Mouse (Mus musculus) limb, embryonic 10.5 days (tissue): ENCODE results near the gene Zfp385b. TPM values are rescaled to one million over a fixed set of nuclear protein-coding genes. Genes with fewer than 3 reads are reported as not detected.

Experiments used
- DNase-seq: peaks from one replicate; pipeline ENCODE4 v3.0.0-alpha.2; 2017; ENCODE audit warnings: low spot score
- H3K27ac ChIP-seq: fragments of 300-500 bp; sonication (generic); 2 replicates; pipeline ENCODE4 v1.5.1; 2016; ENCODE audit warnings: mild to moderate bottlenecking
- H3K27me3 ChIP-seq: fragments of 300-500 bp; sonication (generic); 2 replicates; pipeline ENCODE4 v1.6.1; 2016; ENCODE audit warnings: low read depth, mild to moderate bottlenecking; ENCODE audit not compliant: poor library complexity, severe bottlenecking
- H3K36me3 ChIP-seq: fragments of 300-500 bp; sonication (generic); 2 replicates; pipeline ENCODE4 v1.6.1; 2016; ENCODE audit warnings: mild to moderate bottlenecking, moderate library complexity
- H3K4me1 ChIP-seq: fragments of 300-500 bp; sonication (generic); 2 replicates; pipeline ENCODE4 v1.6.1; 2016
- H3K4me3 ChIP-seq: fragments of 300-500 bp; sonication (generic); 2 replicates; pipeline ENCODE4 v1.5.1; 2016; ENCODE audit warnings: mild to moderate bottlenecking, moderate library complexity
- H3K9me3 ChIP-seq: fragments of 300-500 bp; sonication (generic); replicated peaks from 2 replicates; pipeline ENCODE4 v1.6.1; 2016; ENCODE audit warnings: mild to moderate bottlenecking
- WGBS: fragments of 180-500 bp; shearing (Covaris S2); methylation state at CpG from one replicate; pipeline ENCODE4 v1.1.7; 2016; 5-methylcytosine and 5-hydroxymethylcytosine counted together
- polyA plus RNA-seq: library from polyadenylated mRNA; unstranded; fragments of >200 nt; fragmentation: Nextera tagmentation; extraction: Ambion mirVana; gene quantifications from 2 replicates; pipeline ENCODE4 v1.2.1, GENCODE M21; 2016

The Zfp385b gene
- polyA plus RNA-seq, 1 experiment from 2014 or later, result 0.71 TPM

DNA sequence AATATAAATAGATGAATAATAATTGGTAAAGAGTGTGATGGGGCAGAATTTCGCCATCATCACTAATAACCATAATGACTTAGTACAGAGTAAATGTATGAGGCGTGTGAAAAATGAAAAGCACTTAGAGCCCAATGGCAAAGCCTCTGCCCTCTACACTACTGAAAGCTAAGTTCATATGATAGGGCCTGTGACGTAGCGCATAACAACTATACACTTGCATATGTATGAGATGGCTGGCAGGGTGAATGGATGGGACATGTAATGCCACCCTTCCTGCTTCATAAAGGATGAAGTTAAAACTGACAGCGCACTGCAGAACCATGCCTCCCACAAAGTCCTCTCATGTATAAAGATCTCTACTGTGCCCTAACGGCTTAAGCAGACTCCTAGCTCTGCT is 226.9 kb downstream of the Zfp385b start:
- H3K27ac ChIP-seq, result no peak overlapping the region
- no peaks in the 10 kb centered on the region for H3K9me3 ChIP-seq
- H3K4me3 ChIP-seq, result no peak overlapping the region
- DNase-seq, result no peak
- WGBS, result 96% methylated on average over 6 of the region's 6 CpGs
- H3K36me3 ChIP-seq, result no peaks in the 10 kb centered on the region
- no peaks in the 10 kb centered on the region for H3K4me1 ChIP-seq
- no peaks in the 10 kb centered on the region for H3K27me3 ChIP-seq

DNA sequence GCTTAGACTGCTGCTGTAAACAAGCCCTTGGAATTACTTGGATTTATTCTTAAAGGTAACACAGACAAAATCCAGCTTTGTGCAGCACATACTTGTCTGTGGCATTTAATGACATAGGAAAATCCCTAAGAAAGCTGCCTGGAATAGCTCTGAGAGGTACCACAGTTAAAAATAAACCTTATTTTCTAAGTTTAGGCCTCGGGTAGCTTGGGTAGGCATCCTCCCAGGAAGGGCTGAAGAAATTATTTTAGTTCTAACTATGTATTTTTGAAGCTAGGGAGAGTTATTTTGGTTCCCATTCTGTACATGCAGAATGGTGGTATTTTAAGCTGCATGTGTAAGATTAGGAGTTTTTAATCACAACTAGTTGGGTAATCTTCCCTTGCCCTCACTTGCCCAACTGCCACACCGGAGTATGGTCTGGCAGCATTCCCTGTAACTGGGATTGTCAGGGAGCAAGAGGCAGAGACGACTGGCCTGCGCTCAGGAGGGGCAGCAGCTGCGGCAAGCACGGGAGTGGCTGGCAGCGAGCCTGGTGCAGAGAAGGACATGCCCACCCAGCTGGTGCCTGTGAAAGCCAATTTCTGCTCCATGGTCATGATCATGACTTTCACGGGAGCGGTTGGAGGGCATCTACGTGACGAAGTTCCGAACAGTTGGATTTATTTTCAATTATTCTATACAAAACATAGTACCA is 230.1 kb downstream of the Zfp385b start:
- 90% methylated on average over 12 of the region's 12 CpGs for WGBS
- H3K4me3 ChIP-seq, result no peak overlapping the region
- no peaks in the 10 kb centered on the region for H3K36me3 ChIP-seq
- H3K27me3 ChIP-seq, result no peaks in the 10 kb centered on the region
- no peak for DNase-seq
- H3K9me3 ChIP-seq, result no peaks in the 10 kb centered on the region
- H3K4me1 ChIP-seq, result no peaks in the 10 kb centered on the region
- no peak overlapping the region for H3K27ac ChIP-seq

DNA sequence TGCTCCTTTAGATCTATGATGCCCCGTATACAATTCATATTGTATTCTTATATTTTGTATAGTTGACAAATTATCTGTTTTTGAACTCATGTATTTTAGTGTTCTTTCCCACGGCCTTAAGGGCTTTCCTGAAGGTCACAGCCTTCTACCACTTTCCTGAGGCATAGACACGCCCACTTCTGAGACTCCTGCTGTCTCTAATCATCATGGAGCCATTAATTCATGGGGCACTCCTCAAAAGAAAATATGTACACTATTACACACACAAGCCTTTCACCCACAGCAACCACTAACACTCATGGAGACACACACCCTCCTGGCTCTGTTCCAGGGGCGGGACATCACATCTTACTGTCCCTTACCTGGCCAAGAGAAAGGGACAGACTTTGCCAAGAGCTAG is 232.1 kb downstream of the Zfp385b start:
- Histone ChIP-seq H3K27ac (no peak overlapping the region), H3K36me3 (no peaks in the 10 kb centered on the region), H3K4me1 (no peaks in the 10 kb centered on the region), H3K27me3 (no peaks in the 10 kb centered on the region), H3K4me3 (no peak overlapping the region), H3K9me3 (no peaks in the 10 kb centered on the region)
- 89% methylated on average over 4 of the region's 4 CpGs for WGBS
- DNase-seq, result no peak

DNA sequence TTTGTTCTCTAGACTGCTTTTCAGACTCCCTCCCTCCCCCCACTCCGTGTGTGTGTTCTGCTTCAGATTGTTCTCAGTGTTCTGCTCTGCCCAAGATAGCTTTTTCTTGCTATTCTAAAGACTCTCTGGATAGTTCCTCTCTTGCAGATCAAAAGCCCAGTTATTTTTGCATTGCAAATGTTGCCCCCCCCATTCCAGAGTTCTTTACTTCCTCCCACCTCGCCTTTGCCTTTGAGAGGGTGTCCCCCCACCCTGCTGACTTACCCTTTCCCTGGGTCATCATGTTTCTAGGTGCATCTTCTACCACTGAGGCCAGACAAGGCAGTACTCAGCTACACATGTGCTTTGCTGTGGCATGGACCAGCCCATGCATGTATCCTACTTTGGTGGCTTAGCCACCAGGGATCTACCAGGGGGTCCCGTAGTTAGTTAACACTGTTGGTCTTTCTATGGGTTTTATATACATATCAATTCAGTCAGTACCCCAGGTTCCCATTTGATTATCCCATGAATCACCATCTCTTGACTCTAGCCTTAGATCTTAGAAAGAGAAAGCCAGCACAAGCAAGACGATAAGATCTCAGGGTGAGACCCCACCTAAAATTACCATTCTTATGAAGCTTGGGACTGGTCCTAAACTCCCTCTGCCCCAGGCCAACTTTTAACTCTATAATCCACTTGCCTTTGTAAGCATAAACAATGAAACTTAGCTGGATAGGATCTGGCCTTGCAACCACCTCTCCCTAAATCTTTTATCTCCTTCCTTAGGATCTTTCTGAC is 232.7 kb downstream of the Zfp385b start:
- Histone ChIP-seq H3K27me3 (no peaks in the 10 kb centered on the region), H3K27ac (no peak overlapping the region), H3K4me1 (no peaks in the 10 kb centered on the region), H3K4me3 (no peak overlapping the region), H3K36me3 (no peaks in the 10 kb centered on the region), H3K9me3 (no peaks in the 10 kb centered on the region)
- 84% methylated on average over 4 of the region's 4 CpGs for WGBS
- no peak for DNase-seq

DNA sequence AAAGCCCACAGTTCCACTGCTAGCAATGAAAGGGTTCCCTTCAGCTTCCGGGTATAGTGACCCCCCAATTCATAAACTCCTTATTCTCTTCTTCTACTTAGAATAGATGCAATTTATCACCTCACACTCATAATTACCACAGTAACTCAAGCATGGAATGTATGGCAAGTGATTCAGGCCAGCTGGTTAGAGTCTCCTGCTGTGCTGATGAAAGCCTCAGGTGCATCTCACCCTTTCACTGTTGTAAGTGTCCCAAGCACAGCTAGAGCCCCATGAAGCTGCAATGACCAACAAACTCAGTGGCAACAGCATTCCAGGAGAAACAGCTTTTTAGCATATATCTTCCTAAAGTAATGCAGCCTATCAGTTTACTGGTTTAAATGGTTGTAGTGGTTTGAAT is 235.9 kb downstream of the Zfp385b start:
- no peak overlapping the region for H3K27ac ChIP-seq
- 95% methylated on average over 1 of the region's 1 CpGs for WGBS

DNA sequence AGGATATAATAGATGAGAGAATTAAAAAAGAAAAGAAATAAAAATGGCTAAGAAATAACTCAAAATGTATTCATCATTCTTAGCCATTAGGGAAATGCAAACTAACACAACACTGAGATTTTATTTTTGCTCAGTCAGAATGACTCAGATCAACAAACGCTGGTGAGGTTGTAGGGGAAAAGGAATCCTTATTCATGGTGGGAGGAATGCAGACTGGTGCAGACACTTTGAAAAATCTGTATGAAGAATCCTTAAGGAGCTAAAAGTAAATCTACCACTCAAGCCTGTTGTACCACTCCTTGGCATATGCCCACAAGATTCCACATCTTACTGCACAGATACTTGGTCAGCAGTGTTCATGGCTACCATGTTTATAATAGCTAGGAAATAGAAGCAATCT is 242.9 kb downstream of the Zfp385b start:
- Histone ChIP-seq H3K36me3 (no peaks in the 10 kb centered on the region), H3K27ac (no peak overlapping the region), H3K27me3 (no peaks in the 10 kb centered on the region), H3K9me3 (no peaks in the 10 kb centered on the region), H3K4me1 (no peaks in the 10 kb centered on the region), H3K4me3 (no peak overlapping the region)
- 71% methylated on average over 1 of the region's 1 CpGs for WGBS
- DNase-seq, result no peak

More for the DNA sequence above, 235.9 kb downstream of the Zfp385b start:
- H3K4me1 ChIP-seq, result no peaks in the 10 kb centered on the region
- no peak for DNase-seq
- H3K9me3 ChIP-seq, result no peaks in the 10 kb centered on the region
- no peaks in the 10 kb centered on the region for H3K36me3 ChIP-seq
- H3K27me3 ChIP-seq, result no peaks in the 10 kb centered on the region
- no peak overlapping the region for H3K4me3 ChIP-seq

GRCm38 (mm10) chr2:77567528-77568435 is 251.7 kb downstream of the Zfp385b start:
- DNase-seq, result no peak
- Histone ChIP-seq H3K27me3 (no peaks in the 10 kb centered on the region), H3K4me1 (peaks cover 4% of the 10 kb centered on the region; the same call in 1 of the 2 replicates), H3K27ac (no peak overlapping the region), H3K9me3 (no peaks in the 10 kb centered on the region), H3K36me3 (no peaks in the 10 kb centered on the region), H3K4me3 (no peak overlapping the region)
- WGBS, result 80% methylated on average over 15 of the region's 15 CpGs

- no peak for DNase-seq
- 80% methylated on average over 1 of the region's 1 CpGs for WGBS
- Histone ChIP-seq H3K4me1 (peaks cover 4% of the 10 kb centered on the region; the same call in 1 of the 2 replicates), H3K4me3 (no peak overlapping the region), H3K27ac (no peak overlapping the region), H3K27me3 (no peaks in the 10 kb centered on the region), H3K9me3 (no peaks in the 10 kb centered on the region), H3K36me3 (no peaks in the 10 kb centered on the region)
Observed at GRCm38 (mm10) chr2:77563706-77564105, 255.7 kb downstream of the Zfp385b start.

GRCm38 (mm10) chr2:77561941-77562340 is 257.5 kb downstream of the Zfp385b start:
- no peak for DNase-seq
- H3K36me3 ChIP-seq, result no peaks in the 10 kb centered on the region
- no peak overlapping the region for H3K4me3 ChIP-seq
- 96% methylated on average over 5 of the region's 5 CpGs for WGBS
- H3K27me3 ChIP-seq, result no peaks in the 10 kb centered on the region
- H3K9me3 ChIP-seq, result no peaks in the 10 kb centered on the region
- H3K27ac ChIP-seq, result no peak overlapping the region
- H3K4me1 ChIP-seq, result no peaks in the 10 kb centered on the region

DNA sequence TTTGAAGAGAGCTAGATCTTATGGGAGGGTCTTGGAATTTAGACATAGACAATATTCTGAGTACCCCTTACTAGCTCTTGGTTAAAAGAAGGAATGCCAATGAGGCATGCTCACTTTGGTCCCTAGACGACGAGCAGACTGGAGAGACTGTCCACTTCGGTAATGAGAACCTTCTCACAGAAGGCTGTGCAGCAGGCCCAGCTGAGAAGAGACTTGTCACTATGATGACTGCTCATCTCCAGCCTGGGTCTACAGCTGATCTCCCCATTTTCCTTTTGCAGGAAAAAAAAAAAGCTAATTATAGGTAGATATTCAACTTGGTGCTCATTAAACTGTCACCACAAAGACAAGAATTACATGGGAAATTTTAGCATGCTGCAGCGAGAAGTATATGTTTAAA is 262.5 kb downstream of the Zfp385b start:
- WGBS, result 91% methylated on average over 4 of the region's 4 CpGs
- Histone ChIP-seq H3K27ac (no peak overlapping the region), H3K4me3 (no peak overlapping the region), H3K9me3 (no peaks in the 10 kb centered on the region), H3K36me3 (no peaks in the 10 kb centered on the region), H3K4me1 (no peaks in the 10 kb centered on the region), H3K27me3 (no peaks in the 10 kb centered on the region)
- no peak for DNase-seq

GRCm38 (mm10) chr2:77555980-77556379 is 263.5 kb downstream of the Zfp385b start:
- H3K4me3 ChIP-seq, result no peak overlapping the region
- H3K27me3 ChIP-seq, result no peaks in the 10 kb centered on the region
- no peaks in the 10 kb centered on the region for H3K36me3 ChIP-seq
- H3K27ac ChIP-seq, result no peak overlapping the region
- no peak for DNase-seq
- WGBS, result 76% methylated on average over 7 of the region's 7 CpGs
- H3K4me1 ChIP-seq, result no peaks in the 10 kb centered on the region
- no peaks in the 10 kb centered on the region for H3K9me3 ChIP-seq

DNA sequence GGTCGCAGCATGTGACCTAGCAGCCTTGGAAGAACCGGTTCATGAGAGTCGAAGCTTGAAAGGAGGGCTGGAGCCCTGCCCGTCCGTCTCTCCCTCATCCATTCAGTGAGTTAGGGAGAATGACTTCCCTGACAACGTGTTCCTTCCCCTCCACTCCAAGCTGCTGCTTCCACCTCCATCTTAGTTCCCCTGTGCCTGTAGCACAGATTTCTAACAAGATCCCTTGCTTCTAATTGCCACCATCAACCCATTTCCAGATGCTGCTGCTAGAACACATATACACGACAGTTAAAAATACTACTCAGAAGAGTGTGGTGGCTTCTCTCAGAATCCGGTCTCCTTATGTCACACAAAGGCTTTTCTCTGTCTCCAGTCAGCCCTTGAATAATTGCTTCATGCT is 266.8 kb downstream of the Zfp385b start:
- no peak for DNase-seq
- no peaks in the 10 kb centered on the region for H3K9me3 ChIP-seq
- H3K36me3 ChIP-seq, result no peaks in the 10 kb centered on the region
- no peak overlapping the region for H3K27ac ChIP-seq
- no peak overlapping the region for H3K4me3 ChIP-seq
- H3K4me1 ChIP-seq, result no peaks in the 10 kb centered on the region
- 56% methylated on average over 8 of the region's 8 CpGs for WGBS
- no peaks in the 10 kb centered on the region for H3K27me3 ChIP-seq

- Histone ChIP-seq H3K27ac (no peak overlapping the region), H3K9me3 (no peaks in the 10 kb centered on the region), H3K4me1 (0 out of 2 replicates have a peak, but pooled peaks cover 3% of the 10 kb centered on the region), H3K27me3 (no peaks in the 10 kb centered on the region), H3K36me3 (no peaks in the 10 kb centered on the region), H3K4me3 (no peak overlapping the region)
- no peak for DNase-seq
- 17% methylated on average over 1 of the region's 1 CpGs for WGBS
Observed at GRCm38 (mm10) chr2:77543388-77543787, 276.1 kb downstream of the Zfp385b start.
